Mouse (Mus musculus) erythroblast, embryonic 14.5 days (primary cell): ENCODE results near the gene Ptpn14.

ENCODE experiments used
- GATA1 ChIP-seq: IDR thresholded peaks from 2 replicates; pipeline ENCODE4 v1.6.1; 2012; ENCODE audit warnings: low read length, inconsistent platforms, mixed read lengths
- TAL1 ChIP-seq: IDR thresholded peaks from 3 replicates; pipeline ENCODE4 v1.6.1; 2012; ENCODE audit warnings: low read length, inconsistent platforms, mixed read lengths

GRCm38 (mm10) chr1:189800211-189800961 lies 72.3 kb downstream of the Ptpn14 start:
- no peak for TF ChIP-seq TAL1
- no peak for TF ChIP-seq GATA1
